Mouse (Mus musculus) embryonic facial prominence, embryonic 15.5 days (tissue): Measurements from ENCODE around the gene Vmn1r165. TPM values are rescaled to one million over a fixed set of nuclear protein-coding genes. Genes with fewer than 3 reads are reported as not detected.
"Not testable (repeated sequence)": the region's sequence is repeated elsewhere in the genome, so short reads cannot be mapped to it uniquely, and the experiment has no call there.

ENCODE experiments used
- ATAC-seq: fragments of 200-750 bp; cut with Nextera tagmentation; 2 replicates; pipeline ENCODE4 v1.8.0; 2017; ENCODE audit warnings: low read depth, moderate TSS enrichment; ENCODE audit not compliant: insufficient number of reproducible peaks, low FRiP score, low TSS enrichment
- H3K27ac ChIP-seq: fragments of 300-500 bp; sonication (generic); replicated peaks from 2 replicates; pipeline ENCODE4 v1.5.1; 2015; ENCODE audit warnings: mild to moderate bottlenecking, inconsistent platforms
- H3K27me3 ChIP-seq: fragments of 300-500 bp; sonication (generic); 2 replicates; pipeline ENCODE4 v1.6.1; 2015; ENCODE audit warnings: inconsistent platforms
- H3K36me3 ChIP-seq: fragments of 300-500 bp; sonication (generic); 2 replicates; pipeline ENCODE4 v1.6.1; 2015; ENCODE audit warnings: mild to moderate bottlenecking, inconsistent platforms
- H3K4me1 ChIP-seq: fragments of 300-500 bp; sonication (generic); 2 replicates; pipeline ENCODE4 v1.6.1; 2015; ENCODE audit warnings: inconsistent platforms
- H3K4me2 ChIP-seq: fragments of 300-500 bp; sonication (generic); replicated peaks from 2 replicates; pipeline ENCODE4 v1.6.1; 2015; ENCODE audit warnings: mild to moderate bottlenecking, inconsistent platforms
- H3K4me3 ChIP-seq: fragments of 300-500 bp; sonication (generic); replicated peaks from 2 replicates; pipeline ENCODE4 v1.5.1; 2015; ENCODE audit warnings: mild to moderate bottlenecking, inconsistent platforms
- H3K9ac ChIP-seq: fragments of 300-500 bp; sonication (generic); 2 replicates; pipeline ENCODE4 v1.6.1; 2015; ENCODE audit warnings: inconsistent platforms
- H3K9me3 ChIP-seq: fragments of 300-500 bp; sonication (generic); replicated peaks from 2 replicates; pipeline ENCODE4 v1.6.1; 2016; ENCODE audit warnings: inconsistent platforms
- whole genome bisulfite sequencing: fragments of 180-500 bp; shearing (Covaris S2); methylation state at CpG from one replicate; pipeline ENCODE4 v1.1.7; 2015; 5-methylcytosine and 5-hydroxymethylcytosine counted together
- polyA plus RNA-seq: library from polyadenylated mRNA; unstranded; fragments of >200 nt; fragmentation: Nextera tagmentation; extraction: Ambion mirVana; gene quantifications from 2 replicates; pipeline ENCODE4 v1.2.1, GENCODE M21; 2015

The Vmn1r165 gene
- polyA plus RNA-seq, result not detected in 2 replicates

DNA sequence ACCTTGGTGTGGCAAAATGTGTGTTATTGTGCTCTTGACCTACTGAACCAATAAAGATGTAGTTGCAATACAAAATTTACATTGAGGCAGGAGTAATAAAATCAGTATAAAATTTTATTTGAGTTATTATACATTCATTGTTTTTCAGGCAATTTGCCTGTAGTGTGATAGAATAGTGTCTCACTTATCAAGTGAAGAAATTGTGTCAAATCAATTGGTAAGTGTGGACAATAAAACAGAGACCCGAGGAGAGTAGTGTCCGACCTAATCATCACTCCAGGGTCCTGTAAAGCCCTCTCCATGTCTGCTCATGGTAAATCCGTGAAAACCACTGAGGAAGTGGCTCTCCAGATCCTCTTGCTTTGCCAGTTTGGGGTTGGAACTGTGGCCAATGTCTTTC is at the start of gene Vmn1r165:
Gene Vmn1r165, plus strand, starts transcription at position 301 of the 400 bp plus-strand sequence.
- no CpG with 5 or more reads among the region's 3 CpGs for WGBS
- H3K4me2 ChIP-seq, ATAC-seq, H3K4me1 ChIP-seq, H3K4me3 ChIP-seq, H3K27me3 ChIP-seq, H3K9ac ChIP-seq, H3K36me3 ChIP-seq, H3K9me3 ChIP-seq, H3K27ac ChIP-seq: not testable (repeated sequence)

DNA sequence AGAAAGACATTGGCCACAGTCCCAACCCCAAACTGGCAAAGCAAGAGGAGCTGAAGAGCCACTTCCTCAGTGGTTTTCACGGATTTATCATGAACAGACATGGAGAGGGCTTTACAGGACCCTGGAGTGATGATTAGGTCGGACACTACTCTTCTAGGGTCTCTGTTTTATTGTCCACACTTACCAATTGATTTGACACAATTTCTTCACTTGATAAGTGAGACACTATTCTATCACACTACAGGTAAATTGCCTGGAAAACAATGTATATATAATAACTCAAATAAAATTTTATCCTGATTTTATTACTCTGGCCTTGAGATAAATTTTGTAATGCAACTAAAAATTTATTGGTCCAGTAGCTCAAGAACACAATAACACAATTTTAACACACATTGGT is 34.5 kb downstream of the Vmn1r165 start, which contains the start of gene Vmn1r166:
Gene Vmn1r166, minus strand, starts transcription at position 101 of the 400 bp plus-strand sequence.
- H3K4me3 ChIP-seq, H3K4me2 ChIP-seq, H3K27ac ChIP-seq, H3K36me3 ChIP-seq, ATAC-seq, H3K4me1 ChIP-seq, H3K27me3 ChIP-seq, H3K9ac ChIP-seq, H3K9me3 ChIP-seq: not testable (repeated sequence)
- no CpG with 5 or more reads among the region's 2 CpGs for WGBS

Other genes starting within 250 kb of the Vmn1r165 start
- not detected in 2 replicates for gene Gm4214, start 232.7 kb upstream of the Vmn1r165 start, polyA plus RNA-seq
- not detected in 2 replicates for gene Gm4216, start 197.4 kb upstream of the Vmn1r165 start, polyA plus RNA-seq
- not detected in 2 replicates for gene Vmn1r163, start 161.8 kb upstream of the Vmn1r165 start, polyA plus RNA-seq
- gene Gm8720, start 149.9 kb upstream of the Vmn1r165 start, polyA plus RNA-seq, result not detected in 2 replicates
- not detected in 2 replicates for gene Gm10662, start 72.9 kb upstream of the Vmn1r165 start, polyA plus RNA-seq
- not detected in 2 replicates for gene Vmn1r166, start 34.4 kb downstream of the Vmn1r165 start, polyA plus RNA-seq
- not detected in 2 replicates for gene Gm6902, start 61.6 kb downstream of the Vmn1r165 start, polyA plus RNA-seq
- gene Nlrp4e, start 83.9 kb downstream of the Vmn1r165 start, polyA plus RNA-seq, result not detected in 2 replicates
- gene Nlrp5, start 168.6 kb downstream of the Vmn1r165 start, polyA plus RNA-seq, result 0.07 TPM in 1 of 2 replicates, not detected in the other